Mouse (Mus musculus) heart, adult 2 months (tissue): ENCODE measurements around the gene Eml3. TPM values are rescaled to one million over a fixed set of nuclear protein-coding genes. Genes with fewer than 3 reads are reported as not detected.
A peak's percentile ranks its signal among the peaks of the same experiment; 100 is the strongest.

ENCODE experiments used
- DNase-seq, 2 experiments: peaks; one replicate each; pipeline ENCODE4 v3.0.0; 2021
- H3K27ac ChIP-seq: fragments of 200-600 bp; 2 replicates; pipeline ENCODE4 v1.8.1; 2022
- H3K27me3 ChIP-seq: fragments of 200-500 bp; 2 replicates; pipeline ENCODE4 v1.6.1; 2012; ENCODE audit warnings: mild to moderate bottlenecking, low read length, inconsistent platforms, mixed read lengths; ENCODE audit not compliant: control insufficient read depth, insufficient read depth
- H3K36me3 ChIP-seq: fragments of 200-500 bp; 2 replicates; pipeline ENCODE4 v1.6.1; 2012; ENCODE audit warnings: low read length, inconsistent platforms; ENCODE audit not compliant: control insufficient read depth, insufficient read depth
- H3K4me1 ChIP-seq: fragments of 200-500 bp; 2 replicates; pipeline ENCODE4 v1.6.1; 2011; ENCODE audit warnings: low read length; ENCODE audit not compliant: control insufficient read depth, insufficient read depth
- H3K4me3 ChIP-seq: fragments of 200-600 bp; 2 replicates; pipeline ENCODE4 v1.8.1; 2022
- H3K79me2 ChIP-seq: fragments of 200-500 bp; replicated peaks from 2 replicates; pipeline ENCODE4 v1.6.1; 2012; ENCODE audit warnings: mild to moderate bottlenecking, inconsistent platforms, low read length, moderate library complexity, mixed read lengths; ENCODE audit not compliant: control insufficient read depth, insufficient read depth
- H3K9ac ChIP-seq: fragments of 200-500 bp; 2 replicates; pipeline ENCODE4 v1.6.1; 2012; ENCODE audit warnings: low read depth, mild to moderate bottlenecking, control low read depth, inconsistent platforms, low read length, mixed read lengths
- CTCF ChIP-seq: fragments of 200-600 bp; IDR thresholded peaks from 2 replicates; pipeline ENCODE4 v1.8.1; 2022; ENCODE audit warnings: antibody characterized with exemption, mild to moderate bottlenecking, moderate library complexity
- EP300 ChIP-seq: fragments of 200-500 bp; IDR thresholded peaks from 2 replicates; pipeline ENCODE4 v1.6.1; 2011; ENCODE audit warnings: low read depth, low read length, control low read depth; ENCODE audit not compliant: insufficient read depth
- POLR2A ChIP-seq: fragments of 200-500 bp; IDR thresholded peaks from 2 replicates; pipeline ENCODE4 v1.6.1; 2011; ENCODE audit warnings: mild to moderate bottlenecking, low read depth, low read length, control low read depth; ENCODE audit not compliant: insufficient read depth
- WGBS: fragments of 180-500 bp; shearing (Covaris S2); methylation state at CpG from one replicate; pipeline ENCODE4 v1.1.7; 2018; 5-methylcytosine and 5-hydroxymethylcytosine counted together
- intact Hi-C: fragments of 180-260 bp; cut with DNase I; formaldehyde crosslinking; loops from one replicate; pipeline ENCODE4 v1.15.1; 2025
- long read RNA-seq: library from polyadenylated mRNA; stranded (forward); transcript quantifications from one replicate; pipeline ENCODE4 v2.0.0, GENCODE M21; 2021
- polyA plus RNA-seq: library from polyadenylated mRNA; depleted of rRNA; stranded (reverse); fragments of >200 nt; gene quantifications from 2 replicates; pipeline ENCODE4 v1.2.3, GENCODE M21; 2012; rRNA removed
- total RNA-seq, 2 experiments: library from RNA; stranded (reverse); gene quantifications; 2 replicates each; pipeline ENCODE4 v1.2.3; 2021

Gene Eml3
- total RNA-seq (1 to 10 TPM; 7.0 to 9.7 TPM), polyA plus RNA-seq (17.6 and 18.4 TPM in 2 replicates)
- long read RNA-seq, partial matches to known transcripts = 2 of 6 reads
- long read RNA-seq, other reads (novel, unspliced or antisense) = 2 of 6 reads

DNA sequence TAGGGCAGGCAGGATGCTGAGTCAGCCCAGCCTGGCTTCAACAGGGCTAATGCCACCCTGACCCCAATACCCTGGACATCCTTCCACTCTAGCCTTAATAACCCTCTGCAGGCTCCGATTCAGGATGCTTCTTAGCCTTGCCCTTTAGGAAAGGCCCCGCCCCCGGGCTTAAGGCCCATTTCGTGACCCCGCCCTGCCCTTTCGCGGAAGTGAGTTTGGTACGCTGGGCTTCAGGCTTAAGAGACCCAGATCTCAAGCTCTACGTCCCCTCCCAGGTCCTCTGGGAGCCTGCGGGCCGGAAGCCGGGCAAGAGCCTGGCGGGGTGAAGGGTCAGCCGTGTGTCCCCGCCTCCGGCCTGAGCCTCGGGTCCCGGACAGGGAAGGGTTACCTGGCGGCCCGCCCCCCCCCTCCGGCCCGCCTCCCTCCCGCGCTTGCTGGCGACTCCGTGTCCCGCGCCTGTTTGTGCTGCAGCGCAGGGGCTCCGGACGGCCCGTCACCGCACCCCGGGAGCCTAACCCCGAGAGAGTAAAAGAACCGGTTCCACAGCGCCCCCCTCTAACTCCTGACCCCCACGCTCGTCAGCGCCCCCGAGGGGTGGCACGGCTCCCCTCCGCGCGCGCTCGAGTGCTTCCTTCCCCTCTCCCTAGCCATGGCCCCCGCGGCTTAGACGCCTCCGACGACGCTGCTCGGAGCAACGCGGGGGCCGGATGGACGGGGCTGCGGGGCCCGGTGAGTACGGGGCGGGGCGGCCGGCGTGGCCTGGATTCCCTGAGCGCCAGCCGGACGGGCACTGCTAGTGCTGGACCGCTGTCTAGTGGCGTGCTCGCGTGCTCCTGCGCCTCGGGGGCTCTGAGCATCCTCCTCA, at the start of gene Eml3, which contains the start of gene Rom1:
TSS of gene Eml3 (plus strand) at position 329 of the 865 bp plus-strand sequence.
TSS of gene Rom1 (minus strand) at position 133 of the 865 bp plus-strand sequence.
- Histone ChIP-seq H3K4me3 (peak within 1 kb of the TSS; percentile 66), H3K36me3 (no peaks in the 10 kb centered on the region), H3K9ac (peak within 1 kb of the TSS; percentile 87), H3K79me2 (no peaks in the 10 kb centered on the region), H3K27ac (peak within 1 kb of the TSS; percentile 83), H3K4me1 (no peaks in the 10 kb centered on the region; the same call in 1 of the 2 replicates), H3K27me3 (no peaks in the 10 kb centered on the region)
- intact Hi-C loops = loop anchor here (1.0 kb wide), 1 partner anchor 12 kb away; the partner anchor contains the start of gene Mta2
- peak; percentile 94 to 96 for DNase-seq
- peak; percentile 42; the same call in 1 of the 2 replicates for TF ChIP-seq EP300
- peak; percentile 63 for TF ChIP-seq CTCF
- TF ChIP-seq POLR2A = peak; percentile 50; the same call in 1 of the 2 replicates
- 1% methylated on average over 72 of the region's 74 CpGs for WGBS

DNA sequence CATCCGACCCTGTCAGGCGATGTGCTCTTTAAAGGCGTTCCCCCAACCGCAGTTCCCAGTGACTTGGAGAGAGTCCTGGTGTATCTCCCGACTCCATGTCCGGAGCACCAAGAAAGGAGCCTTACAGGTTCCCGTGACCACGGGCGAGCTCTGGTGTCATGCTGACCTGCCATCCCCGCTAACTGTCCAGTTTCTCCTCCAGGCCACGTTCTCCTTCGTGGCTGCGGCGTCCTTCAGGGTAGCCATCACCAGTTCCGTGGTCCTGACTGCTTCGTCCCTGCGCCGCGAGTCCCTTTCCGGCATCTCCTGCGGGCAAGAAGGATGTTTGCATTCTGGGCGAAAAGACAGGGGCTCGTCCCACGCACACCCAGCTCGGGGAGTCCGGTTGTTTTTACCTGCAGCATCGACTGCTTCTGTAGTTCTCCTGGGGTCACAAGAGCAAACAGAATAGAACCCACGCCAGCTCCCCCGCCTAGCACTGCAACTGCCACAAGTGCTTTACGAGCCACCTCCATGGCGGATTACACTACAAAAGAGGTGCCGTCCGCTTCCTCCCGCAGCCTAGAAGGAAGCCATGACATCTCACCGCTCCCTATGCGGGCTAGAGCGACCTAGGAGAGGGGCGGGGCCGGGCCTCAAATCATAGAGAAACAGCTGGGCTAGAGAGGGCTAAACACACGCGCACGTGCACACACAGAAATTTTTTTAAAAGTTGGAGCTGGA, 48.9 kb upstream of the Eml3 start, which contains the start of gene Uqcc3:
TSS of gene Uqcc3 (minus strand) at position 613 of the 723 bp plus-strand sequence.
- peak within 1 kb of the TSS; percentile 90 for H3K9ac ChIP-seq
- no peaks in the 10 kb centered on the region for H3K79me2 ChIP-seq
- WGBS = under 1% methylated on average over 42 of the region's 42 CpGs
- H3K27me3 ChIP-seq = no peaks in the 10 kb centered on the region
- H3K36me3 ChIP-seq = peaks cover 6% of the 10 kb centered on the region
- H3K4me1 ChIP-seq = peaks cover 4% of the 10 kb centered on the region
- peak within 1 kb of the TSS; percentile 85 for H3K27ac ChIP-seq
- intact Hi-C loops = loop anchor here (1.0 kb wide), 1 partner anchor 9 kb away; the partner anchor contains the start of gene Ubxn1
- H3K4me3 ChIP-seq = peak within 1 kb of the TSS; percentile 78
- TF ChIP-seq EP300 (peak; percentile 74; the same call in 1 of the 2 replicates), POLR2A (peak; percentile 92), CTCF (no peak)
- peak; percentile 90 to 91 for DNase-seq

DNA sequence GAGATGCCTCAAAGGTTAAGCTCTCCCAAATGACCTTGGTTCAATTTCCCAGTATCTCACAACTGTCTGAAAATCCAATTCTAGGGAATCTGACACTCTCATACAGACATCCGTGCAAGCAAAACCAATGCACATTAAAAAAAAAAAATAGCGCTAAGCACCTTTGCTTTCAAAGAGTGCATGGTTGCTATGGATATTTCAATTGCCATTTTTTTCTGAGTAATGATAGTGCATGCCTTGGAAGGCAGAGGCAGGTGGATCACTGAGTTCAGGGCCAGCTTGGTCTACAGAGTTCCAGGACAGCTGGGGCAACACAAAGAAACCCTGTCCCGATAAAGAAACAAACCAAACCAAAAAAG, 48.3 kb upstream of the Eml3 start:
- TF ChIP-seq CTCF (no peak), EP300 (no peak), POLR2A (no peak)
- H3K79me2 ChIP-seq = no peaks in the 10 kb centered on the region
- DNase-seq = no peak
- peaks cover 4% of the 10 kb centered on the region for H3K4me1 ChIP-seq
- H3K4me3 ChIP-seq = peak overlapping the region; percentile 78
- H3K9ac ChIP-seq = no peak overlapping the region
- no peaks in the 10 kb centered on the region for H3K27me3 ChIP-seq
- H3K36me3 ChIP-seq = peaks cover 6% of the 10 kb centered on the region
- H3K27ac ChIP-seq = peak overlapping the region; percentile 85
- intact Hi-C loops = no loop called here
- WGBS = 3% methylated on average over 3 of the region's 3 CpGs

GRCm38 (mm10) chr19:8883616-8884015, 45.7 kb upstream of the Eml3 start, which contains the start of the genes Lbhd1 and Gm49403:
TSS of gene Lbhd1 (plus strand) at chr19:8883732.
TSS of gene Gm49403 (plus strand) at chr19:8883930.
- WGBS = 57% methylated on average over 3 of the region's 3 CpGs

GRCm38 (mm10) chr19:8886916-8887584, 42.3 kb upstream of the Eml3 start:
- H3K9ac ChIP-seq = no peak overlapping the region
- intact Hi-C loops = no loop called here
- no peak overlapping the region for H3K27ac ChIP-seq

More at GRCm38 (mm10) chr19:8883616-8884015, 45.7 kb upstream of the Eml3 start, which contains the start of the genes Lbhd1 and Gm49403:
- H3K9ac ChIP-seq = no peak within 1 kb of the TSS
- no peak within 1 kb of the TSS for H3K4me3 ChIP-seq
- no peaks in the 10 kb centered on the region for H3K27me3 ChIP-seq
- intact Hi-C loops = no loop called here
- no peaks in the 10 kb centered on the region; the same call in 1 of the 2 replicates for H3K79me2 ChIP-seq
- no peak for DNase-seq
- no peak for TF ChIP-seq POLR2A
- TF ChIP-seq EP300 = no peak
- TF ChIP-seq CTCF = no peak
- H3K36me3 ChIP-seq = peaks cover 6% of the 10 kb centered on the region
- no peak within 1 kb of the TSS for H3K27ac ChIP-seq
- peaks cover 7% of the 10 kb centered on the region for H3K4me1 ChIP-seq

More at GRCm38 (mm10) chr19:8886916-8887584, 42.3 kb upstream of the Eml3 start:
- Histone ChIP-seq H3K4me3 (no peak overlapping the region), H3K36me3 (no peaks in the 10 kb centered on the region; the same call in 1 of the 2 replicates), H3K27me3 (no peaks in the 10 kb centered on the region), H3K4me1 (peaks cover 3% of the 10 kb centered on the region; the same call in 1 of the 2 replicates), H3K79me2 (no peaks in the 10 kb centered on the region; the same call in 1 of the 2 replicates)
- DNase-seq = no peak
- WGBS = 29% methylated on average over 1 of the region's 1 CpGs
- TF ChIP-seq CTCF (no peak), POLR2A (no peak)
